Mouse (Mus musculus) limb, embryonic 14.5 days (tissue): ENCODE results near the gene Slc6a4. TPM values are rescaled to one million over a fixed set of nuclear protein-coding genes. Genes with fewer than 3 reads are reported as not detected.

Experiments
- ATAC-seq: fragments of 200-750 bp; cut with Nextera tagmentation; 2 replicates; pipeline ENCODE4 v1.8.0; 2017; ENCODE audit warnings: low read depth, moderate number of reproducible peaks, moderate TSS enrichment; ENCODE audit not compliant: low FRiP score
- DNase-seq: peaks from one replicate; pipeline ENCODE4 v3.0.0-alpha.2; 2015; ENCODE audit warnings: low spot score
- H3K27ac ChIP-seq: fragments of 300-500 bp; sonication (generic); replicated peaks from 2 replicates; pipeline ENCODE4 v1.5.1; 2014; ENCODE audit warnings: low read depth, mild to moderate bottlenecking, low read length, moderate library complexity, mixed read lengths
- H3K27me3 ChIP-seq: fragments of 300-500 bp; sonication (generic); 2 replicates; pipeline ENCODE4 v1.6.1; 2014; ENCODE audit warnings: low read length, mixed read lengths; ENCODE audit not compliant: control insufficient read depth, insufficient read depth
- H3K36me3 ChIP-seq: fragments of 300-500 bp; sonication (generic); 2 replicates; pipeline ENCODE4 v1.6.1; 2014; ENCODE audit warnings: mild to moderate bottlenecking, low read length, moderate library complexity, mixed read lengths; ENCODE audit not compliant: control insufficient read depth, insufficient read depth
- H3K4me1 ChIP-seq: fragments of 300-500 bp; sonication (generic); 2 replicates; pipeline ENCODE4 v1.6.1; 2014; ENCODE audit warnings: antibody characterized with exemption, low read length, mixed read lengths; ENCODE audit not compliant: control insufficient read depth, insufficient read depth
- H3K4me2 ChIP-seq: fragments of 300-500 bp; sonication (generic); replicated peaks from 2 replicates; pipeline ENCODE4 v1.6.1; 2014; ENCODE audit warnings: low read depth, mild to moderate bottlenecking, low read length, moderate library complexity; ENCODE audit not compliant: severe bottlenecking
- H3K4me3 ChIP-seq: fragments of 300-500 bp; sonication (generic); replicated peaks from 2 replicates; pipeline ENCODE4 v1.5.1; 2014; ENCODE audit warnings: low read length
- H3K9ac ChIP-seq: fragments of 300-500 bp; sonication (generic); 2 replicates; pipeline ENCODE4 v1.6.1; 2014; ENCODE audit warnings: mild to moderate bottlenecking, low read depth, low read length, moderate library complexity; ENCODE audit not compliant: severe bottlenecking
- H3K9me3 ChIP-seq: fragments of 300-500 bp; sonication (generic); 2 replicates; pipeline ENCODE4 v1.6.1; 2016; ENCODE audit warnings: low read length; ENCODE audit not compliant: control insufficient read depth
- POLR2A ChIP-seq: fragments of 200-500 bp; IDR thresholded peaks from 2 replicates; pipeline ENCODE4 v1.8.0; 2012; ENCODE audit warnings: inconsistent platforms, mild to moderate bottlenecking, moderate library complexity, borderline replicate concordance; ENCODE audit not compliant: insufficient read depth, insufficient read length; ENCODE audit errors: extremely low read depth
- WGBS: fragments of 180-500 bp; shearing (Covaris S2); extraction: QIAGEN DNeasy Blood & Tissue Kit; methylation state at CpG from one replicate; pipeline ENCODE4 v1.1.7; 2014; 5-methylcytosine and 5-hydroxymethylcytosine counted together
- polyA plus RNA-seq, 2 experiments: library from polyadenylated mRNA; depleted of rRNA in 1 of 2; stranded (reverse) in 1 of 2; unstranded in 1 of 2; fragments of >200 nt; fragmentation: Nextera tagmentation in 1 of 2; extraction: Ambion mirVana in 1 of 2; gene quantifications; 2 replicates each; pipeline versions ENCODE4 v1.2.1 to v1.2.3; 2012 to 2014

Slc6a4 gene
- polyA plus RNA-seq, 2 experiments: 0.79 to 1.2 TPM

DNA sequence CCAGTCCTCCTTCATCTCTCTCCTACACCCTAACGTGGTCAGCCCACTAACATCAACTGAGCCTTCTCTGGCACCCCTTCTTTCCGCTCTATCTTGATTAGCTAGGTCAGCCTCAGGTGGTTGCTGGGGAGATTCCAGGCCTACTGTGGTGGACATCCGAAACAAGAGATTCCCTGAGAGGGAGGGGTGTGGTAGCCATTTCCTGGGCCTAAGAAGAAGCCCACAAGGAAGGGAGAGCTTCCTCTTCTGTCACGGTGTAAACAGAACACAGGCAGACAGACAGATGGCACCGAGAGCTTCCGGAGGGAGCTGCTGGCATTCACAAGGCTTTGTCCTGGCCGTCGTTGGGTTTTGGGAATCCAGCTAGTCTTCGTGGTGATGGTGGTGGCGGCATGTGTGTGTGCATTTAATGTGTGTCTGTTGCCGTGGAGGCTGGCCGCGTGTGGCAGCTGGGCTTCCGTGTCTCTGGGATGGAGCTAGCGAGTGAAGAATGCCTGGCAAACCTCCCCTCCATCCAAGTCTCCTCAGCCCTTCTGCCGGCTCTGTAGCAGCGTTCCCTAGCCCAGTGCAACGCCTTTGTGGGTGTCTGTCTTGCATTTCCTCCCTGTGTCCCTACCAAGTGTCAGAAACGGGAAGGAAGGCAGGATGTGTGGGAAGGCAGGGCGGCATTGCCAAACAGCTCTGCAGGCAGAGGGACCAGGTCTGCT, 2.3 kb upstream of the Slc6a4 start:
- TF ChIP-seq POLR2A: no peak
- no peak overlapping the region for H3K4me3 ChIP-seq
- H3K36me3 ChIP-seq: no peaks in the 10 kb centered on the region
- 55% methylated on average over 20 of the region's 20 CpGs for WGBS
- peaks cover 29% of the 10 kb centered on the region for H3K27me3 ChIP-seq
- ATAC-seq (no peak), DNase-seq (no peak)
- peaks cover 9% of the 10 kb centered on the region; the same call in 1 of the 2 replicates for H3K4me1 ChIP-seq
- no peak overlapping the region for H3K27ac ChIP-seq
- H3K9ac ChIP-seq: no peak overlapping the region
- H3K4me2 ChIP-seq: no peak overlapping the region
- H3K9me3 ChIP-seq: no peaks in the 10 kb centered on the region

DNA sequence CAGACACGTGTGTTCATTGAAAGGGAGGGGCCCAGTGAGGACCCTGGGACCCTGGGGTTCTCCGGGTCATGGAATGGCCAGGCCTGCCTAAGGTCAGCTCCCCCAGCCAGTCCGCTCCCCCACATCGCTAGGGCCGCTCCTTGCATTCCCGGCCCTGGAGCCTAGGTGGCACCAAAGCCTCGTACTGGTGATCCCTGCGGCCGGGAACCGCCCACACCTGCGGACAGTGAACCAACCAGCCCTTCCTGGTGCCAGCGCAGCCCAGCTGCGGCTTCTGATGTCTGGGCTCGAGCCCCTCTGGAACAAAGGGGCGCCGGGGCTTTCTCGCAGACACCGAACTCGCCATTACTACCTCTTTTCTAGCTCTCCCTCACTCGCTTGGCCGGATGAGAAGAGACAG, 1.1 kb upstream of the Slc6a4 start:
- peaks cover 29% of the 10 kb centered on the region for H3K27me3 ChIP-seq
- peak; percentile 79; the same call in 1 of the 2 replicates for ATAC-seq
- WGBS: under 1% methylated on average over 21 of the region's 21 CpGs

DNA sequence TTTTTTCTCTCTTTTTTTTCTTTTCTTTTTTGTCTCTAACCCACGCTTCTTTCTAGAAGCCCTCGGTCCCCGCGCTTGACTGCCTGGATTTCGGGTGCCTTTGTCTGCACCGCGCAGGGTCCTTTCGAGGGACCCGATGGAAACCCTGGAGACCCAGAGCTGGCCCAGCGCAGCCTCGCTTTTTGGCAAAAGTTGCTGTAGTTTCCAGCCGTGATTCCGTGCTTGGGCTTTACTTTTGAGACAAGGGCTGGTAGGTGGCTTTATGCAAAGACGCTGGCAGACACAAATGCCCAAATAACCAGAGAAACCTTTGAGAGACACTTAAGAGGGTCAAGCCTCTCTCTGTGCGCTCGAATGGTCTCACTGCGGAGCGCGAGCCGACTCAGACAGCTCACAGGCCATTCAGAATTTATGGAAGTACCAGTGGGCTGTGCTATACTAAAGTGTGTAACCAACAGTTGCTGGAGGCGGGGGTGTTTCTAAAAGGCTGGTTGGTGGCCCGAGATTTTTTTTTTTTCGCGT, 363 bp downstream of the Slc6a4 start:
- Histone ChIP-seq H3K9me3 (no peaks in the 10 kb centered on the region), H3K9ac (peak overlapping the region; percentile 40; the same call in 1 of the 2 replicates), H3K4me2 (peak overlapping the region; percentile 81), H3K36me3 (no peaks in the 10 kb centered on the region), H3K4me3 (peak overlapping the region; percentile 46), H3K27ac (no peak overlapping the region), H3K27me3 (peaks cover 29% of the 10 kb centered on the region), H3K4me1 (peaks cover 9% of the 10 kb centered on the region; the same call in 1 of the 2 replicates)
- DNase-seq (no peak), ATAC-seq (no peak)
- TF ChIP-seq POLR2A: no peak
- 10% methylated on average over 24 of the region's 24 CpGs for WGBS

More for the DNA sequence above, 1.1 kb upstream of the Slc6a4 start:
- Histone ChIP-seq H3K36me3 (no peaks in the 10 kb centered on the region), H3K4me3 (peak overlapping the region; percentile 46), H3K4me1 (peaks cover 9% of the 10 kb centered on the region; the same call in 1 of the 2 replicates), H3K4me2 (peak overlapping the region; percentile 81), H3K9ac (0 out of 2 replicates have a peak overlapping the region, but pooled peaks have one; percentile 8), H3K27ac (no peak overlapping the region), H3K9me3 (no peaks in the 10 kb centered on the region)
- DNase-seq: peak; percentile 78
- no peak for TF ChIP-seq POLR2A

DNA sequence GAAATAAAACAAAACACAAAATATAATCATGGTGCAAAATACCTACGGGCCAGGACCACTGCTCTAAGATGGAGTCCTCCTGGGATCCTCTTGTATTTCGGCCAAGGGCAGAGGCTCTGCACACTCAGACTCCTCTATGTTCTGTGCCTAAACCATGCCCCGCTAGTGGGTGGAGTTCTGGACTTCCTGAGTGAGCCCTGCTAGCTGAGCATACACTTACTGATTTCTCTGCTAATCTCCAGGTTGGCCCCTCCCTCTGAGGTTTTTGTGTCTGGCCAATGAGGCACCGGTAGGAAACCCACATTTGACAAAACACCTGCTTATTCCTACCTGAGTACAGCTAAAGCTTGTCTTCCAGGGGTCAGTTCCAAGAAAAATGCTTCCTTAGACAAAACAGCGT, 2.3 kb downstream of the Slc6a4 start:
- Histone ChIP-seq H3K9ac (no peak overlapping the region), H3K4me1 (peaks cover 9% of the 10 kb centered on the region; the same call in 1 of the 2 replicates), H3K9me3 (no peaks in the 10 kb centered on the region), H3K27me3 (peaks cover 29% of the 10 kb centered on the region), H3K4me2 (no peak overlapping the region), H3K4me3 (no peak overlapping the region), H3K36me3 (no peaks in the 10 kb centered on the region), H3K27ac (no peak overlapping the region)
- DNase-seq: no peak
- ATAC-seq: no peak
- no peak for TF ChIP-seq POLR2A
- whole genome bisulfite sequencing: 51% methylated on average over 5 of the region's 5 CpGs

DNA sequence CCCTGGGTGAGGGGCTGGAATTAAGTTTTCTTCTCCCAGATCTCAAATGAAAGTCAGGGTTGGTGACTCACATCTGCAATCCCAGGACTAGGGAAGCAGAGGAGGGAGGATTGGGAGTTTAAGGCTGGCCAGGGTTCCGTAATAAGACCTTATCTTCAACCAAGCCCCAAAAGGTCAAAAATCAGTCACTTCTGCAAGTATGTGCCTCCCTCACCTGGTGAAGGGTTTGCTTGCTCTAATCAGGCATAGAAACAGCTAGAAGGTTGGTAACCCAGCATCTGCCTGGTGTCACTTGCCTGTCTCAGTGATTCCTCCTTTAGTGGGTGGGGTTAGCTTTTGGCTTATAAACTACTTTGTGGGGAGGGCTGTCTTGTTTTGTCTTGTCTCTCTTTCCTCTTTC, 4.0 kb downstream of the Slc6a4 start:
- no peak for TF ChIP-seq POLR2A
- Histone ChIP-seq H3K4me3 (no peak overlapping the region), H3K27ac (no peak overlapping the region), H3K9ac (no peak overlapping the region), H3K27me3 (peaks cover 19% of the 10 kb centered on the region), H3K36me3 (no peaks in the 10 kb centered on the region), H3K4me2 (no peak overlapping the region), H3K9me3 (no peaks in the 10 kb centered on the region), H3K4me1 (peaks cover 12% of the 10 kb centered on the region)
- no peak for ATAC-seq
- no peak for DNase-seq
- WGBS: 74% methylated on average over 1 of the region's 1 CpGs
